Mouse (Mus musculus) MEL (cell line): Measurements from ENCODE around the gene Asna1. TPM values are rescaled to one million over a fixed set of nuclear protein-coding genes. Genes with fewer than 3 reads are reported as not detected.

Experiments
- DNase-seq: peaks from one replicate; pipeline ENCODE4 v3.0.0; 2011; ENCODE audit warnings: low read depth, low spot score
- H3K27ac ChIP-seq: 2 replicates; pipeline ENCODE4 v1.5.1; 2012; ENCODE audit warnings: low read depth, mild to moderate bottlenecking, control low read depth, low read length, moderate library complexity; ENCODE audit not compliant: control insufficient read depth
- H3K27me3 ChIP-seq, 2 experiments: fragments of 150-350 bp in 1 of 2; sonication (generic) in 1 of 2; 2 replicates each; pipeline ENCODE4 v1.6.1; 2012; ENCODE audit warnings: low read length in 2 of 2, mild to moderate bottlenecking in 2 of 2, improper control_type of control experiment in 1 of 2, moderate library complexity in 1 of 2; ENCODE audit not compliant: insufficient read depth in 2 of 2, control insufficient read depth in 1 of 2
- H3K36me3 ChIP-seq, 2 experiments: 2 replicates each; pipeline ENCODE4 v1.6.1; 2012 to 2014; ENCODE audit warnings: low read length in 2 of 2, improper control_type of control experiment in 1 of 2, inconsistent platforms in 1 of 2, mild to moderate bottlenecking in 1 of 2; ENCODE audit not compliant: insufficient read depth in 2 of 2, control insufficient read depth in 1 of 2
- H3K4me1 ChIP-seq, 2 experiments: fragments of 150-350 bp in 1 of 2; sonication (generic) in 1 of 2; 2 replicates each; pipeline ENCODE4 v1.6.1; 2012; ENCODE audit warnings: low read length in 2 of 2, improper control_type of control experiment in 1 of 2, mild to moderate bottlenecking in 1 of 2; ENCODE audit not compliant: insufficient read depth in 2 of 2, control insufficient read depth in 1 of 2
- H3K4me3 ChIP-seq, 2 experiments: fragments of 150-350 bp in 1 of 2; sonication (generic) in 1 of 2; 2 replicates each; pipeline ENCODE4 v1.5.1; 2012; ENCODE audit warnings: low read depth in 2 of 2, low read length in 2 of 2, mild to moderate bottlenecking in 2 of 2, moderate library complexity in 2 of 2, control low read depth in 1 of 2, improper control_type of control experiment in 1 of 2; ENCODE audit not compliant: control insufficient read depth in 1 of 2, insufficient read depth in 1 of 2
- H3K79me2 ChIP-seq: 2 replicates; pipeline ENCODE4 v1.6.1; 2012; ENCODE audit warnings: mild to moderate bottlenecking, low read length, moderate library complexity; ENCODE audit not compliant: control insufficient read depth, poor library complexity, insufficient read depth
- H3K9ac ChIP-seq: 2 replicates; pipeline ENCODE4 v1.6.1; 2012; ENCODE audit warnings: low read depth, mild to moderate bottlenecking, control low read depth, low read length, moderate library complexity; ENCODE audit not compliant: control insufficient read depth, poor library complexity, severe bottlenecking
- H3K9me3 ChIP-seq: fragments of 150-350 bp; sonication (generic); replicated peaks from 2 replicates; pipeline ENCODE4 v1.6.1; 2012; ENCODE audit warnings: mild to moderate bottlenecking, low read length, improper control_type of control experiment, moderate library complexity; ENCODE audit not compliant: insufficient read depth
- BHLHE40 ChIP-seq: IDR thresholded peaks from 2 replicates; pipeline ENCODE4 v1.6.1; 2012; ENCODE audit warnings: low read depth, mild to moderate bottlenecking, inconsistent platforms, low read length, improper control_type of control experiment, borderline replicate concordance
- CHD2 ChIP-seq: IDR thresholded peaks from 2 replicates; pipeline ENCODE4 v1.6.1; 2011; ENCODE audit warnings: low read length, improper control_type of control experiment
- CTCF ChIP-seq, 3 experiments: IDR thresholded peaks in 2 of 3; conservative IDR thresholded peaks in 1 of 3; 2 replicates each; pipeline ENCODE4 v1.5.1; 2011 to 2012; ENCODE audit warnings: low read length in 3 of 3, low read depth in 2 of 3, mild to moderate bottlenecking in 2 of 3, improper control_type of control experiment in 1 of 3, inconsistent platforms in 1 of 3, mixed read lengths in 1 of 3, moderate library complexity in 1 of 3; ENCODE audit not compliant: control insufficient read depth in 1 of 3, insufficient read depth in 1 of 3, poor library complexity in 1 of 3, severe bottlenecking in 1 of 3
- E2F4 ChIP-seq: IDR thresholded peaks from 2 replicates; pipeline ENCODE4 v1.6.1; 2011; ENCODE audit warnings: low read depth, low read length, improper control_type of control experiment, borderline replicate concordance
- ELF1 ChIP-seq: IDR thresholded peaks from 2 replicates; pipeline ENCODE4 v1.6.1; 2014; ENCODE audit warnings: low read depth, mild to moderate bottlenecking, inconsistent platforms, low read length, improper control_type of control experiment, moderate library complexity
- EP300 ChIP-seq, 2 experiments: IDR thresholded peaks; 2 replicates each; pipeline ENCODE4 v1.6.1; 2011; ENCODE audit warnings: improper control_type of control experiment in 2 of 2, low read length in 2 of 2, low read depth in 1 of 2, mild to moderate bottlenecking in 1 of 2
- ETS1 ChIP-seq: IDR thresholded peaks from 2 replicates; pipeline ENCODE4 v1.6.1; 2012; ENCODE audit warnings: low read depth, mild to moderate bottlenecking, inconsistent platforms, low read length, improper control_type of control experiment, moderate library complexity
- GABPA ChIP-seq: IDR thresholded peaks from 2 replicates; pipeline ENCODE4 v1.6.1; 2012; ENCODE audit warnings: low read depth, mild to moderate bottlenecking, inconsistent platforms, low read length, improper control_type of control experiment, moderate library complexity
- GATA1 ChIP-seq: IDR thresholded peaks from 2 replicates; pipeline ENCODE4 v1.6.1; 2011; ENCODE audit warnings: low read depth, low read length, improper control_type of control experiment
- HCFC1 ChIP-seq: IDR thresholded peaks from 2 replicates; pipeline ENCODE4 v1.6.1; 2012; ENCODE audit warnings: low read depth, mild to moderate bottlenecking, inconsistent platforms, low read length, improper control_type of control experiment, moderate library complexity
- JUND ChIP-seq: IDR thresholded peaks from 2 replicates; pipeline ENCODE4 v1.6.1; 2011; ENCODE audit warnings: low read depth, mild to moderate bottlenecking, improper control_type of control experiment, low read length
- KAT2A ChIP-seq: conservative IDR thresholded peaks from 2 replicates; pipeline ENCODE4 v1.6.1; 2012; ENCODE audit warnings: low read depth, low read length, improper control_type of control experiment, inconsistent platforms
- MAZ ChIP-seq: IDR thresholded peaks from 2 replicates; pipeline ENCODE4 v1.6.1; 2012; ENCODE audit warnings: low read depth, mild to moderate bottlenecking, inconsistent platforms, low read length, improper control_type of control experiment
- MEF2A ChIP-seq: IDR thresholded peaks from 2 replicates; pipeline ENCODE4 v1.6.1; 2014; ENCODE audit warnings: low read depth, mild to moderate bottlenecking, inconsistent platforms, low read length, improper control_type of control experiment; ENCODE audit not compliant: poor library complexity, insufficient replicate concordance, severe bottlenecking; ENCODE audit errors: extremely low read depth
- MXI1 ChIP-seq: IDR thresholded peaks from 2 replicates; pipeline ENCODE4 v1.6.1; 2011; ENCODE audit warnings: mild to moderate bottlenecking, low read depth, low read length, improper control_type of control experiment
- MYC ChIP-seq: IDR thresholded peaks from 2 replicates; pipeline ENCODE4 v1.6.1; 2011; ENCODE audit warnings: low read depth, mild to moderate bottlenecking, low read length, improper control_type of control experiment, moderate library complexity
- NELFE ChIP-seq: IDR thresholded peaks from 2 replicates; pipeline ENCODE4 v1.6.1; 2011; ENCODE audit warnings: low read depth, low read length, improper control_type of control experiment
- POLR2AphosphoS2 ChIP-seq: IDR thresholded peaks from 2 replicates; pipeline ENCODE4 v1.6.1; 2011; ENCODE audit warnings: low read length, improper control_type of control experiment
- RAD21 ChIP-seq: IDR thresholded peaks from 2 replicates; pipeline ENCODE4 v1.6.1; 2011; ENCODE audit warnings: mild to moderate bottlenecking, low read depth, low read length, improper control_type of control experiment
- RCOR1 ChIP-seq: IDR thresholded peaks from 2 replicates; pipeline ENCODE4 v1.6.1; 2012; ENCODE audit warnings: low read depth, mild to moderate bottlenecking, inconsistent platforms, low read length, improper control_type of control experiment
- SMC3 ChIP-seq: IDR thresholded peaks from 2 replicates; pipeline ENCODE4 v1.6.1; 2011; ENCODE audit warnings: low read depth, low read length, improper control_type of control experiment
- TAL1 ChIP-seq: IDR thresholded peaks from 2 replicates; pipeline ENCODE4 v1.6.1; 2012; ENCODE audit warnings: mild to moderate bottlenecking, inconsistent platforms, low read length, moderate library complexity, mixed read lengths
- TBP ChIP-seq: IDR thresholded peaks from 2 replicates; pipeline ENCODE4 v1.8.0; 2011; ENCODE audit warnings: low read depth, low read length, improper control_type of control experiment
- TCF12 ChIP-seq: IDR thresholded peaks from 2 replicates; pipeline ENCODE4 v1.6.1; 2014; ENCODE audit warnings: low read depth, mild to moderate bottlenecking, inconsistent platforms, low read length, improper control_type of control experiment, moderate library complexity
- USF1 ChIP-seq: IDR thresholded peaks from 2 replicates; pipeline ENCODE4 v1.6.1; 2014; ENCODE audit warnings: low read depth, mild to moderate bottlenecking, inconsistent platforms, low read length, improper control_type of control experiment, moderate library complexity
- USF2 ChIP-seq, 2 experiments: IDR thresholded peaks; 2 replicates each; pipeline ENCODE4 v1.6.1; 2011 to 2012; ENCODE audit warnings: improper control_type of control experiment in 2 of 2, low read length in 2 of 2, borderline replicate concordance in 1 of 2, inconsistent platforms in 1 of 2, low read depth in 1 of 2, mild to moderate bottlenecking in 1 of 2; ENCODE audit not compliant: insufficient read depth in 1 of 2
- ZKSCAN1 ChIP-seq: IDR thresholded peaks from 2 replicates; pipeline ENCODE4 v1.6.1; 2012; ENCODE audit warnings: low read depth, mild to moderate bottlenecking, inconsistent platforms, low read length, improper control_type of control experiment, moderate library complexity
- ZMIZ1 ChIP-seq: IDR thresholded peaks from 2 replicates; pipeline ENCODE4 v1.6.1; 2012; ENCODE audit warnings: low read depth, mild to moderate bottlenecking, inconsistent platforms, low read length, improper control_type of control experiment, moderate library complexity
- ZNF384 ChIP-seq: IDR thresholded peaks from 2 replicates; pipeline ENCODE4 v1.6.1; 2012; ENCODE audit warnings: low read depth, mild to moderate bottlenecking, inconsistent platforms, low read length, improper control_type of control experiment
- polyA plus RNA-seq, 2 experiments: library from polyadenylated mRNA; stranded (reverse) in 1 of 2; unstranded in 1 of 2; fragments of >175 nt in 1 of 2; fragments of >200 nt in 1 of 2; gene quantifications; 2 replicates each; pipeline versions ENCODE4 v1.2.1 to v1.2.4; 2012; ENCODE audit warnings: low replicate concordance in 2 of 2, low read depth in 1 of 2; ENCODE audit not compliant: insufficient read length in 2 of 2, insufficient read depth in 1 of 2, missing spikeins in 1 of 2
- total RNA-seq: library from RNA; depleted of rRNA; stranded (reverse); fragments of 300-350 nt; gene quantifications from 2 replicates; pipeline ENCODE4 v1.2.3, GENCODE M21; 2012

The Asna1 gene
- total and polyA plus RNA-seq, 3 experiments, result 132 to 192 TPM; not detected in 1

GRCm38 (mm10) chr8:85043619-85044018, 18.5 kb upstream of the Asna1 start:
- no peaks in the 10 kb centered on the region for H3K9me3 ChIP-seq
- peaks cover 38% of the 10 kb centered on the region for H3K79me2 ChIP-seq
- peaks cover 28 to 54% of the 10 kb centered on the region in 2 experiments for H3K36me3 ChIP-seq
- H3K27ac ChIP-seq, result no peak overlapping the region
- no peak for DNase-seq
- H3K27me3 ChIP-seq, result no peaks in the 10 kb centered on the region
- H3K4me3 ChIP-seq, result no peak overlapping the region
- peaks cover 3 to 11% of the 10 kb centered on the region in 2 experiments for H3K4me1 ChIP-seq
- no peak for TF ChIP-seq TAL1
- TF ChIP-seq USF2 (IDR thresholded peaks at IDR 0.05; ENCODE audit: borderline replicate concordance in 1 of 2, insufficient read depth in 1 of 2, low read depth in 1 of 2, low read length in 2 of 2), result no peak
- no peak for TF ChIP-seq MYC
- TF ChIP-seq SMC3, result no peak
- no peak for TF ChIP-seq CHD2
- TF ChIP-seq TBP, result no peak
- TF ChIP-seq RAD21, result no peak
- TF ChIP-seq, all 39 proteins: peak for 0
- H3K9ac ChIP-seq, result no peak overlapping the region

- Histone ChIP-seq H3K36me3 (peaks cover 17 to 36% of the 10 kb centered on the region in 2 experiments), H3K4me1 (peaks cover 3 to 15% of the 10 kb centered on the region in 2 experiments)
- peak; percentile 79 for DNase-seq
- TF ChIP-seq NELFE (peak; percentile 15; the same call in 1 of the 2 replicates), RAD21 (no peak), CHD2 (no peak), MAZ (peak; percentile 59), JUND (no peak), BHLHE40 (no peak), SMC3 (no peak), USF1 (no peak), USF2 (IDR thresholded peaks at IDR 0.05; ENCODE audit: borderline replicate concordance in 1 of 2, insufficient read depth in 1 of 2, low read depth in 1 of 2, low read length in 2 of 2) (no peak), TAL1 (no peak), POLR2AphosphoS2 (no peak), ZMIZ1 (0 out of 2 replicates have a peak, but pooled peaks have one; percentile 28), CTCF (IDR thresholded peaks at IDR 0.05 in 2 of 3, conservative IDR thresholded peaks at IDR 0.05 in 1 of 3; ENCODE audit: control insufficient read depth in 1 of 3, insufficient read depth in 1 of 3, low read depth in 2 of 3, low read length in 3 of 3, poor library complexity in 1 of 3, severe bottlenecking in 1 of 3) (no peak), HCFC1 (no peak), MEF2A (no peak), ZKSCAN1 (no peak), RCOR1 (no peak), GABPA (no peak), MXI1 (peak; percentile 67), ZNF384 (0 out of 2 replicates have a peak, but pooled peaks have one; percentile 17), GATA1 (no peak), EP300 (IDR thresholded peaks at IDR 0.05; ENCODE audit: low read depth in 1 of 2, low read length in 2 of 2) (no peak), ELF1 (no peak), E2F4 (no peak), ETS1 (no peak), KAT2A (no peak), TCF12 (no peak)
Observed at GRCm38 (mm10) chr8:85037681-85038531, 12.8 kb upstream of the Asna1 start.

More at GRCm38 (mm10) chr8:85037681-85038531, 12.8 kb upstream of the Asna1 start:
- H3K9ac ChIP-seq, result peak overlapping the region; percentile 99
- peak overlapping the region; percentile 98 for H3K27ac ChIP-seq
- no peaks in the 10 kb centered on the region for H3K9me3 ChIP-seq
- peak overlapping the region; percentile 86 to 88 for H3K4me3 ChIP-seq
- H3K27me3 ChIP-seq, result no peaks in the 10 kb centered on the region
- H3K79me2 ChIP-seq, result peaks cover 58% of the 10 kb centered on the region
